ENCODE assay signal across 16 mouse cellular contexts in the genomic region with DNA sequence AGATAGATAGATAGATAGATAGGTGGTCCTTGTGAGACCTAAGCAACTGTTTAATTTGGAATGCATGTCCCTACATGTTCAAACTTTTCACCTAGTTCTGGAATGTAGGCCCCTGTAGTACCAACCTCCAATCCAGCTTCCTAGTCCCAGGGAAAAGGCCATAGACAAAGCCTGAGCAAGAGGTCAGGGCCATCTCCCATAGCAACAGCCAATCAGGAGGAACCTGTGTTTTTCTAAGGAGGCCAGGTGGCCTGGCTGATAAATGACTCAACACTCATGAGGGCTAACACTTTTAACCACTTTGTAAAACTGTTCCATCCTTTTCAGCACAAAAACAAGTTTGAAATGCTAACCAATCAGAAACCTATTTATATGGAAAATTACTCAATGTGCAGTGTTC.
"Had no signal": no experiment of that assay in that cellular context is flagged by ENCODE, and none has a peak within 500 bp of the region (broad histone marks: within the 10 kb centered on the region; RNA-seq: fewer than 3 reads in every experiment).

No protein-coding gene starts in this region.

- DNase-seq: kidney, adult 9 months; kidney, postnatal 36 days; lung, embryonic 14.5 days; lung, postnatal 10 days; lung, postnatal 4 days; retina, postnatal 1 day; thymus, adult 2 months; thymus, postnatal 36 days had no signal

- ATAC-seq: midbrain, embryonic 16.5 days had no signal

- H3K27me3 ChIP-seq: limb, embryonic 12.5 days; megakaryocyte, embryonic 14.5 days; midbrain, embryonic 12.5 days; neural tube, embryonic 13.5 days; stomach, embryonic 15.5 days had no signal

- H3K9me3 ChIP-seq: limb, embryonic 12.5 days; megakaryocyte, embryonic 14.5 days; midbrain, embryonic 12.5 days; neural tube, embryonic 13.5 days; stomach, embryonic 15.5 days had no signal

- H3K9ac ChIP-seq: limb, embryonic 12.5 days; lung, embryonic 14.5 days; midbrain, embryonic 12.5 days; neural tube, embryonic 13.5 days; stomach, embryonic 15.5 days had no signal

- H3K27ac ChIP-seq: kidney, postnatal 0 days; layer of hippocampus, adult 2 months; limb, embryonic 12.5 days; midbrain, embryonic 12.5 days; neural tube, embryonic 13.5 days; stomach, embryonic 15.5 days had no signal

- H3K4me1 ChIP-seq: limb, embryonic 12.5 days; megakaryocyte, embryonic 14.5 days; midbrain, embryonic 12.5 days; neural tube, embryonic 13.5 days; stomach, embryonic 15.5 days had no signal

- H3K4me3 ChIP-seq: layer of hippocampus, adult 2 months; limb, embryonic 12.5 days; megakaryocyte, embryonic 14.5 days; midbrain, embryonic 12.5 days; neural tube, embryonic 13.5 days; stomach, embryonic 15.5 days had no signal

- H3K4me2 ChIP-seq: limb, embryonic 12.5 days; lung, embryonic 14.5 days; midbrain, embryonic 12.5 days; neural tube, embryonic 13.5 days; stomach, embryonic 15.5 days had no signal

- H3K36me3 ChIP-seq: limb, embryonic 12.5 days; midbrain, embryonic 12.5 days; neural tube, embryonic 13.5 days; stomach, embryonic 15.5 days had no signal
